Mouse (Mus musculus): ENCODE measurements around the gene Gng2.
"Not testable (repeated sequence)": the region's sequence is repeated elsewhere in the genome, so short reads cannot be mapped to it uniquely, and the experiment has no call there.

The Gng2 gene

DNA sequence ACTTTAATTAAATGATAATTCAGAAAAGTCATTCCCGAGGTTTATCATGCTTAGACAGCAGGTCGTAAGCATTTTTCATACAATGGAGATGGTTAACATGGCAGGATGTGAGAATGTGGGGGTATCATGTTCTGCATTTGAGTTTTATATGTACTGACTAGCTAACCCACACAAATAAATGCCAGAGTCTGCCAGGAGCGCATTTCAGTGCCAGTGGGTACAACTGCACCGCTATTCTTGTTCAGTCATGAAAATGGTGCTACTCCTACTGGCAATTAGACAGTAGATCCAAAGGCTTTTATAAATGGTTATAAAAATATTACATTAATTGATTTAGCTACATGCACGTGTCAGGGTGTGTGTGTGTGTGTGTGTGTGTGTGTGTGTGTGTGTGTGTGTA lies 38.9 kb downstream of the Gng2 start:
- DNase-seq (ENCODE audit: low spot score in 2 of 2) = no peak

GRCm38 (mm10) chr14:19935084-19935483 lies 42.3 kb downstream of the Gng2 start:
- DNase-seq (ENCODE audit: low spot score in 2 of 2) = no peak

- no peak for DNase-seq (ENCODE audit: low spot score in 2 of 2)
Measured at GRCm38 (mm10) chr14:19933314-19933713, 44.1 kb downstream of the Gng2 start.

DNA sequence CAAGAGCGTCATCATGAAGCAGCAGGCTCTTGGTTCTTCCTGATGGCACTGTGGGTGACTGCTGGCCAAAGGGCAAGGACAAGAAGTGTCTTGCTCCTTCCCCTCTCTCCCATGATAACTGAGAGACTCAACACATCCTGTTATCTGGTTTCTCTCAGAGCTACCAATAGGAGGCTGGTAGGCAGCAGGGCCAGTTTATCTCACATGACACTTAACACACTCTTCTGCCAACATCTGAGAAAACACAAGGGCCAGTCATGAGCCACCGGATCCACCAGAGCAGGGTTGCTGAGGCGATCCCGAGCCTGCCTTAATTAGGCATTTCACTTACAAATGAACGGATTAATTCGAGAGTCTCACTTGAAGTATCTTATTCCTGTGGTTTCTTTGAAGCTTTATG lies 49.5 kb downstream of the Gng2 start:
- no peak for DNase-seq (ENCODE audit: low spot score in 2 of 2)

GRCm38 (mm10) chr14:19927156-19927555 lies 50.3 kb downstream of the Gng2 start:
- DNase-seq (ENCODE audit: low spot score in 2 of 2) = no peak

GRCm38 (mm10) chr14:19926312-19926711 lies 51.1 kb downstream of the Gng2 start:
- no peak for DNase-seq (ENCODE audit: low spot score in 2 of 2)

- DNase-seq (ENCODE audit: low spot score in 2 of 2) = no peak
Measured at GRCm38 (mm10) chr14:19925157-19925556, 52.3 kb downstream of the Gng2 start.

GRCm38 (mm10) chr14:19924086-19924485 lies 53.3 kb downstream of the Gng2 start:
- no peak for DNase-seq (ENCODE audit: low spot score in 2 of 2)

DNA sequence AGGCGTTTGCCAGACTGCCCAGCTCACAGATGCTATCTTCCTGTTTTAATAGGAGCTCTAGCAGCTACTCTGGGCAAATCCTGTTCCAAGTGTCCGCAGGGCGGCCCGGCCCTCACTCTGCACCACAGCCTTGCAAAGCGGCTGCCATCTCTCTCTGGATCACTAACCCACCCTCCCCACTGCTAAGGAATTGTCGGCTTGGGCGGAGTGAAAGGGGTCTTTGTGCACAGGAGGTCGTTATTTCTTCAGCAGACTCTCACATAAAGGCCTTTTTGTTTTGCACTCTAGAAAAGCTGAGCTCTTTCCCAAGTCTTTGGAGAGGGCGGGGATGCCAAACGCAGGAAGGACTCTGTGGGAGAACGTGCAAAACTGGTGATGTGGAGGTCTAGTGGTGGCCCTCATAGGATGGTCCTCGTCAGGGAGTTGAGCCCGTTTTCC lies 57.2 kb downstream of the Gng2 start:
- no peak for DNase-seq (ENCODE audit: low spot score in 2 of 2)

- DNase-seq (ENCODE audit: low spot score in 2 of 2) = no peak
Measured at GRCm38 (mm10) chr14:19919789-19920188, 57.6 kb downstream of the Gng2 start.

DNA sequence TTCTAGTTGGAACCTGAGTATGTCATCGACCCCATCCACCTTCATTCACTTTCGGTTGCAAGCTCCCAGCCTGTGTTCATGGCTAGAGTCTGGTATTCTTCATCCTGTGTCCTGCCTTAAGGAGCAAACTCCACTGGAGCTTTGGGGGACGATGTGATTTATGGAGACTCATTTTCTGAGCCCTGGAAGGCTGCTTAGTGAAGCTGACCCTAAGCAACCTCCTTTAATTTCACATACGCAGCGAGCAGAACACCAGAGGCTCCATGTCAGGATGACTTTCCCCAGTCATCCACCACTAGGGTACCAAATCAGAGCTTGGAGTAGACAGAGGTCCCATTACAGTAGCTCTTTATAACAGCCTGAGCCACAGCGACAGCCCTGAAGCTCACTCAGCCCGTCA lies 59.9 kb downstream of the Gng2 start:
- DNase-seq (ENCODE audit: low spot score in 2 of 2) = no peak

DNA sequence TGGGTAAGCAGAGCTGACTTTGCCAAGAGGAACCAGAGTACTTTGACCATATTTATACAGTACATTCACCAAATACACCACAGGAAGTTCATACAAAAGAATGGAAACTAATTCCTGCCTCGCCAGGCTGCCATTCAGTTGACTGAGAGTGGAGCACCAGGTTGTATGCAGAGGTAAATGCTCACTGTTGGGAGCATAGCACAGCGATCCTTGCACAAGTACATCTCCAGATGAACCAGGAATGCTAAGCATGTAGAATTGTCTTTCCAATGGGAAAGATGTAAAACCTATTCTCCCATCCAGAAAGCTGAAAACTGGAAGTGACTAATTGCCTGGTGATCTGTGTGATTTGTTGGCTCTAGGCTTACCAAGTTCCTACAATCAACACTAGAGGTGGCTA lies 61.1 kb downstream of the Gng2 start:
- no peak for DNase-seq (ENCODE audit: low spot score in 2 of 2)

DNA sequence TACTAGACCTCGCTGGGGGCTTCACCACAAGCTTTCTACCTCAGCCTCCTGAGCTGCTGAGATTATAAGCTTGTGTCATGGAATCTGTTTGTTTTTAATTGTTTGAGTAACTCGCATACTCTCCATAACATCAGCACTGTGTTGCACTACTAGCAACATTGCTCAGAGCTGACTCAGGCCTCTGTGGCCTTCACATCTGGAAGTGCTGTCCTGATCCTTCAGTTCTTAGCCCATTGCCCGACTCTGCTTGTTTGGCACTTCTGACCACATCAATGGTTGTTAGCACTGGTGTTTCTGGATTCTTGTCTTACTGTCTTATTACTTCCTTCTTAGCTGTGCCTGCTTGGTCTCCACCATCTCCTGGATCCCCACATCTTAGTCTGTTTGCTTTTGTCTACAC lies 64.5 kb downstream of the Gng2 start:
- no peak for DNase-seq (ENCODE audit: low spot score in 2 of 2)

DNA sequence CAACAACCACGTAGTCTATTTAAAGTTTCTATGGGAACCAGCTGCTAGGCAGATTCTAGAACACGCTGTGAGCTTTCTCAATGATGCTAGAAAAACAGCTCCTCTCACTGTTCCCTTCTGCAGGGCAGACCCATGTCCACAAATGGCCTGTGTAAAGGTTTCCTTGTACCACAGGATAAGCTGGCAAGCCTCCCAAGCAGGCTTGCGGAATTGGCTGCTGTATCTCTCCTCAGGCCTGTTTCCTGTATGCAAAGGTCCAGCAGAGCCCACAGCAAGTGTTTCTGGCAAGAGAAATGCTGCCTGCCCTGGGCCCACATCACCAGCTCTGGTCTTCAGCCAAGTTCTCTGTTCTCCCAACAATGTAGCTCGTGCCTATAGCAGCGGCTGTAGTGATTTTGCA lies 71.8 kb downstream of the Gng2 start:
- DNase-seq (ENCODE audit: low spot score in 2 of 2) = no peak

- DNase-seq (ENCODE audit: low spot score in 2 of 2) = no peak
Measured at GRCm38 (mm10) chr14:19904821-19905220, 72.6 kb downstream of the Gng2 start.

- DNase-seq (ENCODE audit: low spot score in 2 of 2) = no peak
Measured at GRCm38 (mm10) chr14:19904031-19904430, 73.4 kb downstream of the Gng2 start.

- DNase-seq (ENCODE audit: low spot score in 2 of 2) = no peak
Measured at GRCm38 (mm10) chr14:19900492-19900891, 76.9 kb downstream of the Gng2 start.

DNA sequence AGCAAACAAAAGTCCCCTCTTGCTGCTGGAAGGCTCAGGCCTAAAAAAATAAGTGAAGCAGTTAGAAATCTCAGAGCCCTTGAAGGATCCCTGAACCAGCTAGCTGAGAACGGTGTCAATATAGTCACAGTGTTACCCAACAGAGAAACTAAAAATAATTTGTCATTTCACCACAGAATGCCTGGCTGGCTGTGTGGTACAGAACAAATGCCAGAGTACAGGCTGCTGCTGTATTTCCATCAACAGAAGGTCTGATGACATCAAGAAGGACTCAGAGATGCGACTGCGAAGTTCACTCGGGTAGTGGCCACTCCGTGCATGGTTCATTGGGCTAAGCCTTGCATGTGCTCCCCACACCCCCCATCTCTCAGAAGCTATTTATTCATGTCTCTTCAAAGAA lies 89.9 kb downstream of the Gng2 start:
- DNase-seq (ENCODE audit: low spot score in 2 of 2) = no peak

- not testable (repeated sequence) for DNase-seq (ENCODE audit: low spot score in 2 of 2)
Measured at GRCm38 (mm10) chr14:19884431-19884830, 93.0 kb downstream of the Gng2 start.

DNA sequence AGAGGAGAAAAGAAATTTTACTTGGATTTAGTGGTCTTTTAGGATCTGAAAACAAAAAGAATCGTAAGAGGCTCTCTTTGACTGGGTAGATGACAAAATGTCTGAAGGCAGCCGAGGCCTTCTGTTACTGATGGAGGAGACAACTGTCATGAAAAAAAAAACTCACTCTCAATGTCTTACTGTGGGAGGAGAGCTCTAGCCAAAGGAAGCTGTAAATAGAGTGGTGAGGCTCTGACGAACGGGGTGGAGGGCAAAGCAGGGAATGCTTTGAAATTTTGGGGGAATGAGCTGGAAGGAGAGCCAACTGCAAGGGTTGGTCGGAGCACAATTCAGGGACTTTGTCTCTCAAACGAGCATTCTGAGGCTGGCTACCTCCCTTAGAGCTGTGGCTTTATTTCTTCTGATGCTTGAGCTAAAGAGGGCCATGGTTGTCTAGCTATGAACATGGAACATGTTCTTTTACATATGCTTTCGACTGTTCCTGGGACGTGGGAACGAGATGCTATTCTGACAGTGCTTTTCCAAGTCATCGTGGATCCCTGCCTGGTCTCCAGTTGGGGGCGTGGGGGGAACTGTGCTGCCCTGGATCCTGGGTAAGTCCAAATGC lies 103.1 kb downstream of the Gng2 start:
- no peak for DNase-seq (ENCODE audit: low spot score in 2 of 2)

- no peak for DNase-seq (ENCODE audit: low spot score in 2 of 2)
Measured at GRCm38 (mm10) chr14:19867286-19867935, 110.0 kb downstream of the Gng2 start.

DNA sequence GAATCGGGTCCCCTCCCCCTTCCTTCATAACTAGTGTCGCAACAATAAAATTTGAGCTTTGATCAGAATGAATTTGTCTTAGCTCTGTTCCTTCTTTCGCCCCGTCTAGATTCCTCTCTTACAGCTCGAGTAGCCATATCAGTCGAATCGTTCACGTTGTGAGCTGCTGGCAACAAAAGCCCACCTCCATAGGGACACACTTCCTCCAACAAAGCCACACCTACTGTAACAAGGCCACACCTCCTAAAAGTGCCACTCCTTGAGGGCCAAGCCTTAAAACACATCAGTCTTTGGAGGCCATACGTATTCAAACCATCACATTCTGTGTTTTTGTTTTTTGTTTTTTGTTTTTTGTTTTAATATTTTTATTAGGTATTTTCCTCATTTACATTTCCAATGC lies 112.3 kb downstream of the Gng2 start:
- not testable (repeated sequence) for DNase-seq (ENCODE audit: low spot score in 2 of 2)

GRCm38 (mm10) chr14:19861311-19862080 lies 115.9 kb downstream of the Gng2 start:
- DNase-seq (ENCODE audit: low spot score in 2 of 2) = no peak
